Mouse (Mus musculus) C2C12 (cell line): ENCODE results near the gene Mbd6. TPM values are rescaled to one million over a fixed set of nuclear protein-coding genes. Genes with fewer than 3 reads are reported as not detected.

Source experiments
- H3K27me3 ChIP-seq: one replicate; pipeline ENCODE4 v1.6.1; 2011; ENCODE audit not compliant: control insufficient read depth, insufficient read depth, insufficient read length
- H3K36me3 ChIP-seq: one replicate; pipeline ENCODE4 v1.6.1; 2011; ENCODE audit not compliant: control insufficient read depth, insufficient read depth
- H3K4me3 ChIP-seq: one replicate; pipeline ENCODE4 v1.5.1; 2011; ENCODE audit warnings: mild to moderate bottlenecking, control low read depth; ENCODE audit not compliant: poor library complexity, insufficient read depth, severe bottlenecking
- H3K79me2 ChIP-seq: one replicate; pipeline ENCODE4 v1.6.1; 2011; ENCODE audit not compliant: control insufficient read depth, insufficient read depth
- H3K79me3 ChIP-seq: one replicate; pipeline ENCODE4 v1.6.1; 2011; ENCODE audit warnings: low read depth, control low read depth
- H3ac ChIP-seq: one replicate; pipeline ENCODE3; 2011; ENCODE audit warnings: low read depth; ENCODE audit not compliant: control insufficient read depth, insufficient read length
- CEBPB ChIP-seq: IDR thresholded peaks from one replicate; pipeline ENCODE4 v1.6.1; 2011; ENCODE audit warnings: low read depth, mild to moderate bottlenecking, control low read depth, moderate library complexity
- CTCF ChIP-seq: IDR thresholded peaks from one replicate; pipeline ENCODE4 v1.5.1; 2011; ENCODE audit not compliant: control insufficient read depth, insufficient read depth, insufficient read length
- FOSL1 ChIP-seq: IDR thresholded peaks from one replicate; pipeline ENCODE4 v1.8.0; 2011; ENCODE audit warnings: mild to moderate bottlenecking, low read length; ENCODE audit not compliant: poor library complexity, insufficient read depth, severe bottlenecking
- MAX ChIP-seq: IDR thresholded peaks from one replicate; pipeline ENCODE4 v1.6.1; 2011; ENCODE audit warnings: mild to moderate bottlenecking, control low read depth
- MYOD1 ChIP-seq: IDR thresholded peaks from one replicate; pipeline ENCODE4 v1.6.1; 2011; ENCODE audit warnings: low read depth; ENCODE audit not compliant: control insufficient read depth, insufficient read length
- MYOG ChIP-seq: IDR thresholded peaks from one replicate; pipeline ENCODE4 v1.6.1; 2011; ENCODE audit not compliant: control insufficient read depth, insufficient read length; ENCODE audit errors: extremely low read depth
- USF1 ChIP-seq: IDR thresholded peaks from one replicate; pipeline ENCODE4 v1.6.1; 2011; ENCODE audit warnings: low read depth, mild to moderate bottlenecking, control low read depth, moderate library complexity
- long read RNA-seq, 2 experiments: library from polyadenylated mRNA; unstranded; transcript quantifications; one replicate each; pipeline ENCODE4 v2.0.0; 2019 to 2020
- polyA plus RNA-seq: library from polyadenylated mRNA; unstranded; fragments of >200 nt; fragmentation: generic; extraction: Trizol; gene quantifications from one replicate; pipeline ENCODE4 v1.2.1, GENCODE M21; 2012; ENCODE audit warnings: missing spikeins

Gene Mbd6
- polyA plus RNA-seq: 15.2 TPM
- long read RNA-seq, experiment 1, partial matches to known transcripts: 0 of 3 reads
- long read RNA-seq, experiment 1, other reads (novel, unspliced or antisense): 3 of 3 reads
- long read RNA-seq, experiment 2, partial matches to known transcripts: 1 of 2 reads
- long read RNA-seq, experiment 2, other reads (novel, unspliced or antisense): 1 of 2 reads

DNA sequence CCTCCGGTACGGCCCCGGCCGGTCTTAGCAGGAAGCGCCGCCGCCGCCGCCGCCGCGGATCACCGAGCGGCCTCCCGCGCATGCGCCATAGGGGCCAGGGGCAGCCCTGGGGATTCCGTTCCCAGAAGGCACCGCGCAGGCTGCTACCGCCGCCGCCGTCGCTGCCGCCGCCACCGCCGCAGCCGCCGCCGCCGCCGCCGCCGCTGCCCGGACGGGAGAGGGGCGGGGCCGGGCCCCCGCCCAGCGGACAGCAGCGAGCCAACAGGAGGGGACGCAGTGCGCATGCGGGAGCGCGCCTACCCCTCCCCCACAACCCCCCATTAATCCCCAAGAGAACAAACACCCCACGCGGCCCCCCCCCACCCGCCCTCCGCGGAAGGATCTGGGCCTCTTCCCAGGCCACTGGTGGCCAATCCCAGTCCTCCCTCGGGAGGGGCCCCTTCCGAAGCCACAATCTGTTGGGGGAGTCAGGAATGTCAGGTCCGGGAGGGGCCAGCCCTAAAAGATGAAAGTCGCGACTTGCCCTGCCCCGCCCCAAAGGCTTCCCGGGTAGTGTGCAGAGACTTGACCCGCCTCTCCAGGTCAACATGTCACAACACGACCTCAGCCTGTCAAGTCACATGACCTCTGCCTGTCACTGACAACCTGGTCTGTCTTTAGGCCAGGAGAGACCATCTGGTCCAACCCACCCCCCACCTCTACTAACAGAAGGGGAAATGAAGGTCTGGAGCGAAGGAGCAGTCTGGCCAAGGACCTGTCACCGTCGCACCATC, at the start of gene Mbd6:
TSS of gene Mbd6 (minus strand) at position 219 of the 773 bp plus-strand sequence.
- Histone ChIP-seq H3ac (peak within 1 kb of the TSS; percentile 60), H3K4me3 (peak within 1 kb of the TSS; percentile 78), H3K79me2 (peaks cover 62% of the 10 kb centered on the region), H3K36me3 (peaks cover 42% of the 10 kb centered on the region), H3K79me3 (peaks cover 43% of the 10 kb centered on the region), H3K27me3 (no peaks in the 10 kb centered on the region)
- TF ChIP-seq CEBPB (no peak), MYOD1 (no peak), FOSL1 (no peak), USF1 (peak; percentile 87), CTCF (no peak), MYOG (no peak)

DNA sequence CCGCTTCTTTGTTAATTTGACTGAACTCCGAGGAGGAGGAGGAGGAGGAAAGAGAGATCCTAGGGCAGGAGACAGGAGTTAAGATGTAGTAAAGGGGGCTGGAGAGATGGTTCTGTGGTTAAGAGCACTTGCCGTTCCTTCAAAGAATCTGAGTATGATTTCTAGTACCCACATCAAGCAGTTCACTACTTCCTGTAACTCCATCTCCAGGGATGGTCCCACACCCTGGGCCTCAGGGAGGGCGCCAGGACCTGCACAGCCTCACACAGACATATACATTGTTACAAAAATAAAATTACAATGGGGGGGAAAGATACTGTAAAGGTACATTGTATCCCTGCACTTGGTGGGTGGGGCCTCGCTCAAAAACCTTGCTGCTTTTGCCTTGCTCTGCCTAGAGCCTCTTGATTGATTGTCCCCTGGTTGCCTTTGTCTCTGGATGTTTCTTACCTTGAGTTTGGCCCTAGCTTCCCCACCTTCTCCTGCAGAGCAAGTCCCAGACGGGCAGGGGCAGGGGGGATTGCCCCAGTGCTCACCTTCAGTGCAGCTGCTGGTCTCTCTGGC, 48.8 kb upstream of the Mbd6 start:
- Histone ChIP-seq H3K79me3 (no peaks in the 10 kb centered on the region), H3K79me2 (no peaks in the 10 kb centered on the region), H3K36me3 (no peaks in the 10 kb centered on the region), H3ac (no peak overlapping the region), H3K27me3 (no peaks in the 10 kb centered on the region), H3K4me3 (no peak overlapping the region)
- TF ChIP-seq MAX: no peak
- TF ChIP-seq CEBPB: no peak
- TF ChIP-seq MYOD1: no peak
- TF ChIP-seq USF1: no peak
- no peak for TF ChIP-seq CTCF
- TF ChIP-seq MYOG: no peak
- TF ChIP-seq FOSL1: no peak

DNA sequence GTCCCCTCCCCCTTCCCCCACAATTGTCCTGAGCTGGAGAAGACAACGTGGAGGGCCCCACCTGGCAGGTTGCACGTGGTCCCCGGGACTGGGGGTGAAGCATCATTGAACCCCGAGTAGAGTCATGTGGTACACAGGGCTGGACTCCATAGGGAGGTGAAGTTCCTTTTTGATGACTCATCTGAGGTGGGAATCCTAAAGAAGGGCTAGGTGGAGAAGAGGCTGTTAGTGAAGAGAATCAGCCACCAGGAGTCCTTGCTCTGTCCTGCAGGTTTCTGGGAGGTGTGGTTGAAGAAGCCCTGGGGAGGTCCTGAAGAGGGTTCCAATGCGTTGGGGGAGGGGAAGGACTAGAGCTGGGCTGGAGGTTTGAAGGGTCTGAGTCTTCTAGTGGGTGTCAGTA, 48.1 kb upstream of the Mbd6 start:
- Histone ChIP-seq H3K36me3 (no peaks in the 10 kb centered on the region), H3K27me3 (no peaks in the 10 kb centered on the region), H3K79me2 (no peaks in the 10 kb centered on the region), H3K79me3 (no peaks in the 10 kb centered on the region), H3ac (no peak overlapping the region), H3K4me3 (no peak overlapping the region)
- no peak for TF ChIP-seq CTCF
- TF ChIP-seq USF1: no peak
- no peak for TF ChIP-seq CEBPB
- no peak for TF ChIP-seq MAX
- TF ChIP-seq MYOG: no peak
- no peak for TF ChIP-seq MYOD1
- TF ChIP-seq FOSL1: no peak

DNA sequence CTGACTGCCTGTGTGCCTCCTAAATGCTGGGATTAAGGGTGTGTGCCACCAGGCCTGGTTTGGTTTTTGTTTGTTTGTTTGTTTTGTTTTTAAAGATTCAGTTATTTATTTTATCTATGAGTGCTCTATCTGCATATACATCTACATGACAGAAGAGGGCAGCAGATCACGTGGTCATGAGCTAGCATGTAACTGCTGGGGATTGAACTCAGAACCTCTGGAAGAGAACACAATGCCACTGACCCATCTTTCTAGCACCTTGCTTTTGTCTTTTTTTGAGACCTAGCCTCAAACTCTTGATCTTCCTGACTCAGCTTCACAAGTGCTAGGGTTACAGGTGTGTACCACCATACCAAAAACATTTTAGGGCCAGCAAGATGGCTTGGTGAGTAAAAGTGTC, 46.5 kb upstream of the Mbd6 start:
- Histone ChIP-seq H3K79me3 (no peaks in the 10 kb centered on the region), H3K4me3 (no peak overlapping the region), H3K36me3 (no peaks in the 10 kb centered on the region), H3K79me2 (no peaks in the 10 kb centered on the region), H3ac (no peak overlapping the region), H3K27me3 (no peaks in the 10 kb centered on the region)
- TF ChIP-seq USF1 (peak; percentile 72), FOSL1 (no peak)

DNA sequence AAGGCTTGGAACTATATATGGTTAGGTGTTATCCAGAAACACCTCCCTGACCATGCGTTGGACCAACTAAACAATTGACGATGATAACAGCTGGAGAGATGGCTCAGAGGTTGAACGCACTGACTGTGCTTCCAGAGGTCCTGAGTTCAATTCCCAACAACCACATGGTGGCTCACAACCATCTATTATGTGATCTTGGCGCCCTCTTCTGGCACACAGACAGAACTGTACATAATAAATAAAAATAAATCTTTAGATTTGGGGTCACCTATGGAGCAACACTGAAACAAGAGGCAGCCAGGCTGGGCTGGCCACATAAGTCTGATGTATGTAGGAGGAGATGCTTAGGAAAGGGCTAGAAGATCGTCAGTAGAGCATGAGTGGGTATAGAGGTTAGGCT, 44.3 kb upstream of the Mbd6 start:
- Histone ChIP-seq H3K4me3 (no peak overlapping the region), H3K27me3 (peaks cover 8% of the 10 kb centered on the region), H3K79me3 (no peaks in the 10 kb centered on the region), H3ac (no peak overlapping the region), H3K79me2 (no peaks in the 10 kb centered on the region), H3K36me3 (no peaks in the 10 kb centered on the region)
- TF ChIP-seq CTCF: no peak
- TF ChIP-seq MYOD1: no peak
- no peak for TF ChIP-seq MAX
- no peak for TF ChIP-seq CEBPB
- TF ChIP-seq MYOG: no peak
- TF ChIP-seq USF1: no peak
- TF ChIP-seq FOSL1: no peak
